Mouse (Mus musculus) adrenal gland, adult 10 weeks (tissue): ENCODE measurements around the gene 1700020N01Rik. TPM values are rescaled to one million over a fixed set of nuclear protein-coding genes. Genes with fewer than 3 reads are reported as not detected.

ENCODE experiments used
- polyA plus RNA-seq: library from polyadenylated mRNA; stranded (reverse); fragments of 350-450 nt; fragmentation: Illumina TruSeq; extraction: RNeasy Lipid Tissue Mini Kit (QIAGEN cat#74804); gene quantifications from one replicate; pipeline ENCODE4 v1.2.3, GENCODE M21; 2014; ENCODE audit warnings: low read depth, low replicate concordance

Gene 1700020N01Rik
- not detected for polyA plus RNA-seq

DNA sequence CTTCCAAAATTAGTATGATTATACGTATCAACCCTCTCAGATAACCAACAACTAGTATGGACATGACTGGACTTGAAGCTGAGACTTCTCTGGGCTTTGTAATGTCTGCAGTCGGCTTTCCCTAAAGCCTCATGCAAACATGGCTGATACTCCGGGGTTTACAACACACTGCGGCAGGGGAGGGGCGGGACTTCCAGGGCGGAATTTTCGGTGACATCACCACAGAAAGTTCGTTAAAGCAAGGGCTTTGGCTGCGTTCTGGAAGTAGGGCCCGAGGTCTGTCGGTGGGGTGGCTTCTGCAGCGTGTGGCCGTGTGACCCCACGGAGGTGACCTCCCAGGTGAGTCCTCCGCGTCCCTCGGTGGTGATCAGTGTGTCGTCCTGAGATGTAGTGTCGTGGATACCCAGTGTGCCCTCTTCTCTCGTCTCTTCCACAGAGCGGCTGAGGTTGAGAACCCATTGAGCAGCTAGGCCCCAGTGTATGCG lies at the start of gene 1700020N01Rik:
1700020N01Rik (plus strand) TSS at position 250 of the 485 bp plus-strand sequence.

Other genes with a start within 250 kb of the 1700020N01Rik start
- gene Aldh8a1, start 215.9 kb upstream of the 1700020N01Rik start, polyA plus RNA-seq = not detected